Mouse (Mus musculus) ES-E14 (cell line): ENCODE results near the gene Tubb1.

Experiments
- CHD2 ChIP-seq: IDR thresholded peaks from 2 replicates; pipeline ENCODE4 v1.6.1; 2014; ENCODE audit warnings: mild to moderate bottlenecking, low read depth, low read length, inconsistent platforms
- HCFC1 ChIP-seq: IDR thresholded peaks from 2 replicates; pipeline ENCODE4 v1.6.1; 2012; ENCODE audit warnings: low read length, inconsistent platforms, borderline replicate concordance; ENCODE audit not compliant: insufficient read depth
- MAFK ChIP-seq: IDR thresholded peaks from 2 replicates; pipeline ENCODE4 v1.6.1; 2014; ENCODE audit warnings: mild to moderate bottlenecking, low read depth, low read length, inconsistent platforms; ENCODE audit not compliant: insufficient read depth
- ZC3H11A ChIP-seq: IDR thresholded peaks from 2 replicates; pipeline ENCODE4 v1.6.1; 2012; ENCODE audit warnings: low read depth, mild to moderate bottlenecking, inconsistent platforms, low read length, borderline replicate concordance
- ZNF384 ChIP-seq: IDR thresholded peaks from 2 replicates; pipeline ENCODE4 v1.6.1; 2012; ENCODE audit warnings: low read depth, low read length, inconsistent platforms

- TF ChIP-seq HCFC1 (no peak), MAFK (no peak), ZNF384 (no peak), ZC3H11A (no peak), CHD2 (no peak)
These were observed 52.5 kb downstream of the Tubb1 start for GRCm38 (mm10) chr2:174502831-174503460.
